Mouse (Mus musculus): ENCODE measurements around the gene Cacna1d.

- no peak for TF ChIP-seq CTCF (IDR thresholded peaks at IDR 0.05; ENCODE audit: control insufficient read depth, insufficient read depth, insufficient read length)
- TF ChIP-seq MYOG (IDR thresholded peaks at IDR 0.05; ENCODE audit: control insufficient read depth, extremely low read depth, insufficient read length) = no peak
- TF ChIP-seq MAX (IDR thresholded peaks at IDR 0.05) = no peak
- TF ChIP-seq MYOD1 (IDR thresholded peaks at IDR 0.05; ENCODE audit: control insufficient read depth, insufficient read length, low read depth) = no peak
- TF ChIP-seq USF1 (IDR thresholded peaks at IDR 0.05; ENCODE audit: low read depth) = no peak
- no peak for TF ChIP-seq CEBPB (IDR thresholded peaks at IDR 0.05; ENCODE audit: low read depth)
- TF ChIP-seq FOSL1 (IDR thresholded peaks at IDR 0.05; ENCODE audit: insufficient read depth, low read length, poor library complexity, severe bottlenecking) = no peak
Measured at GRCm38 (mm10) chr14:30024387-30024786, 466.9 kb downstream of the Cacna1d start.
